Mouse (Mus musculus) embryonic facial prominence, embryonic 13.5 days (tissue): ENCODE measurements around the gene Tmem41a. TPM values are rescaled to one million over a fixed set of nuclear protein-coding genes. Genes with fewer than 3 reads are reported as not detected.
"Not testable (repeated sequence)": the region's sequence is repeated elsewhere in the genome, so short reads cannot be mapped to it uniquely, and the experiment has no call there.

Experiments
- ATAC-seq: fragments of 200-750 bp; cut with Nextera tagmentation; 2 replicates; pipeline ENCODE4 v1.8.0; 2017; ENCODE audit warnings: low read depth; ENCODE audit not compliant: insufficient number of reproducible peaks, insufficient read depth, low FRiP score, low TSS enrichment
- H3K27ac ChIP-seq: fragments of 300-500 bp; sonication (generic); 2 replicates; pipeline ENCODE4 v1.5.1; 2015; ENCODE audit warnings: moderate library complexity, mild to moderate bottlenecking, inconsistent platforms
- H3K27me3 ChIP-seq: fragments of 300-500 bp; sonication (generic); 2 replicates; pipeline ENCODE4 v1.6.1; 2015; ENCODE audit warnings: mild to moderate bottlenecking, inconsistent platforms
- H3K36me3 ChIP-seq: fragments of 300-500 bp; sonication (generic); 2 replicates; pipeline ENCODE4 v1.6.1; 2015; ENCODE audit warnings: mild to moderate bottlenecking, inconsistent platforms
- H3K4me1 ChIP-seq: fragments of 300-500 bp; sonication (generic); 2 replicates; pipeline ENCODE4 v1.6.1; 2015; ENCODE audit warnings: inconsistent platforms
- H3K4me2 ChIP-seq: fragments of 300-500 bp; sonication (generic); 2 replicates; pipeline ENCODE4 v1.6.1; 2015; ENCODE audit warnings: moderate library complexity, mild to moderate bottlenecking, inconsistent platforms
- H3K4me3 ChIP-seq: fragments of 300-500 bp; sonication (generic); 2 replicates; pipeline ENCODE4 v1.5.1; 2015; ENCODE audit warnings: mild to moderate bottlenecking, inconsistent platforms
- H3K9ac ChIP-seq: fragments of 300-500 bp; sonication (generic); 2 replicates; pipeline ENCODE4 v1.6.1; 2015; ENCODE audit warnings: mild to moderate bottlenecking, inconsistent platforms
- H3K9me3 ChIP-seq: fragments of 300-500 bp; sonication (generic); 2 replicates; pipeline ENCODE4 v1.6.1; 2016; ENCODE audit warnings: inconsistent platforms
- WGBS: fragments of 180-500 bp; shearing (Covaris S2); methylation state at CpG from one replicate; pipeline ENCODE4 v1.1.7; 2015; ENCODE audit warnings: mixed read lengths; 5-methylcytosine and 5-hydroxymethylcytosine counted together
- polyA plus RNA-seq: library from polyadenylated mRNA; unstranded; fragments of >200 nt; fragmentation: Nextera tagmentation; extraction: Ambion mirVana; gene quantifications from 2 replicates; pipeline ENCODE4 v1.2.1, GENCODE M21; 2015

The Tmem41a gene
- polyA plus RNA-seq, 1 experiment from 2014 or later = 32.3 TPM

GRCm38 (mm10) chr16:21971446-21971845, 24.1 kb upstream of the Tmem41a start:
- peaks cover 6% of the 10 kb centered on the region for H3K4me1 ChIP-seq
- no peaks in the 10 kb centered on the region for H3K36me3 ChIP-seq
- no peak for ATAC-seq
- H3K27ac ChIP-seq = no peak overlapping the region
- no peaks in the 10 kb centered on the region for H3K9me3 ChIP-seq
- H3K27me3 ChIP-seq = peaks cover 13% of the 10 kb centered on the region
- no peak overlapping the region for H3K4me3 ChIP-seq
- WGBS = 29% methylated on average over 4 of the region's 4 CpGs
- H3K9ac ChIP-seq = no peak overlapping the region
- H3K4me2 ChIP-seq = no peak overlapping the region

GRCm38 (mm10) chr16:21970536-21970935, 23.2 kb upstream of the Tmem41a start:
- H3K4me2 ChIP-seq = no peak overlapping the region
- no peak overlapping the region for H3K27ac ChIP-seq
- no peaks in the 10 kb centered on the region for H3K4me1 ChIP-seq
- no peak for ATAC-seq
- no peaks in the 10 kb centered on the region for H3K9me3 ChIP-seq
- 85% methylated on average over 6 of the region's 6 CpGs for WGBS
- no peak overlapping the region for H3K4me3 ChIP-seq
- H3K36me3 ChIP-seq = no peaks in the 10 kb centered on the region
- peaks cover 5% of the 10 kb centered on the region for H3K27me3 ChIP-seq
- H3K9ac ChIP-seq = no peak overlapping the region

GRCm38 (mm10) chr16:21969874-21970273, 22.5 kb upstream of the Tmem41a start:
- WGBS = 67% methylated on average over 5 of the region's 5 CpGs
- H3K4me3 ChIP-seq = no peak overlapping the region
- H3K4me2 ChIP-seq = no peak overlapping the region
- no peaks in the 10 kb centered on the region for H3K9me3 ChIP-seq
- 0 out of 2 replicates have a peak, but pooled peaks have one; percentile 37 for ATAC-seq
- no peaks in the 10 kb centered on the region for H3K27me3 ChIP-seq
- H3K36me3 ChIP-seq = no peaks in the 10 kb centered on the region
- H3K4me1 ChIP-seq = no peaks in the 10 kb centered on the region
- no peak overlapping the region for H3K9ac ChIP-seq
- no peak overlapping the region for H3K27ac ChIP-seq

GRCm38 (mm10) chr16:21965576-21965975, 18.2 kb upstream of the Tmem41a start:
- Histone ChIP-seq H3K27me3 (no peaks in the 10 kb centered on the region), H3K9me3 (no peaks in the 10 kb centered on the region), H3K27ac (no peak overlapping the region), H3K9ac (no peak overlapping the region), H3K4me1 (no peaks in the 10 kb centered on the region), H3K4me2 (no peak overlapping the region), H3K4me3 (no peak overlapping the region), H3K36me3 (no peaks in the 10 kb centered on the region)
- WGBS = 81% methylated on average over 3 of the region's 3 CpGs
- no peak for ATAC-seq

- no peak overlapping the region for H3K4me2 ChIP-seq
- no peak overlapping the region for H3K9ac ChIP-seq
- H3K36me3 ChIP-seq = no peaks in the 10 kb centered on the region
- WGBS = 71% methylated on average over 12 of the region's 12 CpGs
- H3K4me1 ChIP-seq = no peaks in the 10 kb centered on the region; the same call in 1 of the 2 replicates
- no peaks in the 10 kb centered on the region for H3K27me3 ChIP-seq
- no peak overlapping the region for H3K27ac ChIP-seq
- H3K9me3 ChIP-seq = no peaks in the 10 kb centered on the region
- no peak overlapping the region for H3K4me3 ChIP-seq
- ATAC-seq = no peak
Measured at GRCm38 (mm10) chr16:21955591-21955990, 8.2 kb upstream of the Tmem41a start.

GRCm38 (mm10) chr16:21928471-21928870, 18.9 kb downstream of the Tmem41a start:
- no peak for ATAC-seq
- H3K4me3 ChIP-seq = no peak overlapping the region
- no peaks in the 10 kb centered on the region for H3K27me3 ChIP-seq
- 49% methylated on average over 13 of the region's 13 CpGs for WGBS
- H3K4me2 ChIP-seq = no peak overlapping the region
- H3K36me3 ChIP-seq = peaks cover 38% of the 10 kb centered on the region
- H3K4me1 ChIP-seq = no peaks in the 10 kb centered on the region; the same call in 1 of the 2 replicates
- no peak overlapping the region for H3K27ac ChIP-seq
- no peak overlapping the region for H3K9ac ChIP-seq
- H3K9me3 ChIP-seq = no peaks in the 10 kb centered on the region

- ATAC-seq = no peak
- no peaks in the 10 kb centered on the region for H3K27me3 ChIP-seq
Measured at GRCm38 (mm10) chr16:21916681-21917080, 30.7 kb downstream of the Tmem41a start.

GRCm38 (mm10) chr16:21913347-21913746, 34.0 kb downstream of the Tmem41a start:
- 91% methylated on average over 6 of the region's 6 CpGs for WGBS
- Histone ChIP-seq H3K27ac (no peak overlapping the region), H3K4me2 (no peak overlapping the region), H3K9ac (no peak overlapping the region), H3K9me3 (no peaks in the 10 kb centered on the region), H3K4me3 (no peak overlapping the region), H3K27me3 (no peaks in the 10 kb centered on the region), H3K4me1 (0 out of 2 replicates have a peak, but pooled peaks cover 4% of the 10 kb centered on the region), H3K36me3 (peaks cover 20% of the 10 kb centered on the region)
- ATAC-seq = no peak

More at GRCm38 (mm10) chr16:21916681-21917080, 30.7 kb downstream of the Tmem41a start:
- Histone ChIP-seq H3K4me1 (0 out of 2 replicates have a peak, but pooled peaks cover 4% of the 10 kb centered on the region), H3K9ac (no peak overlapping the region), H3K27ac (no peak overlapping the region), H3K4me2 (no peak overlapping the region), H3K4me3 (no peak overlapping the region), H3K9me3 (no peaks in the 10 kb centered on the region), H3K36me3 (peaks cover 18% of the 10 kb centered on the region)
- WGBS = 73% methylated on average over 7 of the region's 7 CpGs

GRCm38 (mm10) chr16:21908906-21909305, 38.4 kb downstream of the Tmem41a start:
- not testable (repeated sequence) for H3K9me3 ChIP-seq, H3K9ac ChIP-seq, H3K27ac ChIP-seq, H3K4me3 ChIP-seq, ATAC-seq, H3K27me3 ChIP-seq, H3K4me2 ChIP-seq, H3K4me1 ChIP-seq
- H3K36me3 ChIP-seq = peaks cover 22% of the 10 kb centered on the region
- 40% methylated on average over 6 of the region's 8 CpGs for WGBS

- Histone ChIP-seq H3K4me3 (no peak overlapping the region), H3K9ac (no peak overlapping the region), H3K27ac (no peak overlapping the region), H3K9me3 (no peaks in the 10 kb centered on the region), H3K27me3 (no peaks in the 10 kb centered on the region), H3K36me3 (peaks cover 22% of the 10 kb centered on the region), H3K4me2 (no peak overlapping the region), H3K4me1 (no peaks in the 10 kb centered on the region)
- no peak for ATAC-seq
- WGBS = 83% methylated on average over 6 of the region's 6 CpGs
Measured at GRCm38 (mm10) chr16:21906902-21907301, 40.5 kb downstream of the Tmem41a start.

GRCm38 (mm10) chr16:21905996-21906395, 41.4 kb downstream of the Tmem41a start:
- Histone ChIP-seq H3K9ac (no peak overlapping the region), H3K4me1 (no peaks in the 10 kb centered on the region), H3K4me2 (no peak overlapping the region), H3K27me3 (no peaks in the 10 kb centered on the region), H3K27ac (no peak overlapping the region), H3K4me3 (no peak overlapping the region), H3K36me3 (peaks cover 21% of the 10 kb centered on the region), H3K9me3 (no peaks in the 10 kb centered on the region)
- no peak for ATAC-seq
- WGBS = 88% methylated on average over 7 of the region's 7 CpGs

- H3K4me1 ChIP-seq = no peaks in the 10 kb centered on the region
- no peaks in the 10 kb centered on the region for H3K27me3 ChIP-seq
- H3K36me3 ChIP-seq = peaks cover 14% of the 10 kb centered on the region
- no peak overlapping the region for H3K27ac ChIP-seq
- ATAC-seq = no peak
- H3K9me3 ChIP-seq = no peaks in the 10 kb centered on the region
- no peak overlapping the region for H3K9ac ChIP-seq
- H3K4me2 ChIP-seq = no peak overlapping the region
- 86% methylated on average over 10 of the region's 10 CpGs for WGBS
- no peak overlapping the region for H3K4me3 ChIP-seq
Measured at GRCm38 (mm10) chr16:21904636-21905035, 42.7 kb downstream of the Tmem41a start.
